Mouse (Mus musculus) T-helper 2 cell (primary cell): ENCODE results near the gene Nectin2.

Experiments
- in situ Hi-C: fragments of 300-600 bp; cut with MboI, MseI; formaldehyde crosslinking; loops from one replicate; pipeline ENCODE4 v1.15.1; 2025; ENCODE audit warnings: high pct_unique_total_duplicates

The Nectin2 gene

GRCm38 (mm10) chr7:19713196-19713595 lies 37.1 kb downstream of the Nectin2 start:
- in situ Hi-C loops: loop anchor here (5.0 kb wide), 2 partner anchors 46 to 576 kb away; partner anchors contain the start of gene Clptm1

- in situ Hi-C loops: loop anchor here (5.0 kb wide), 2 partner anchors 45 to 575 kb away; partner anchors contain the start of gene Clptm1
These were observed 37.9 kb downstream of the Nectin2 start for GRCm38 (mm10) chr7:19712414-19712813.

GRCm38 (mm10) chr7:19710650-19711049 lies 39.6 kb downstream of the Nectin2 start:
- in situ Hi-C loops: loop anchor here (5.0 kb wide), 2 partner anchors 43 to 573 kb away; partner anchors contain the start of gene Clptm1

- in situ Hi-C loops: no loop called here
These were observed 45.0 kb downstream of the Nectin2 start for GRCm38 (mm10) chr7:19705271-19705670.

- in situ Hi-C loops: no loop called here
These were observed 45.8 kb downstream of the Nectin2 start for GRCm38 (mm10) chr7:19704475-19704874.

- in situ Hi-C loops: no loop called here
These were observed 47.3 kb downstream of the Nectin2 start for GRCm38 (mm10) chr7:19702859-19703555.

GRCm38 (mm10) chr7:19701069-19701761 lies 49.1 kb downstream of the Nectin2 start:
- in situ Hi-C loops: no loop called here

- in situ Hi-C loops: no loop called here
These were observed 49.8 kb downstream of the Nectin2 start for GRCm38 (mm10) chr7:19700299-19701068.

GRCm38 (mm10) chr7:19699827-19700148 lies 50.5 kb downstream of the Nectin2 start:
- in situ Hi-C loops: no loop called here

GRCm38 (mm10) chr7:19698907-19699826 lies 51.1 kb downstream of the Nectin2 start, which contains the start of gene Apoe:
Apoe (minus strand) TSS chr7:19699188.
- in situ Hi-C loops: no loop called here

GRCm38 (mm10) chr7:19697949-19698906 lies 52.1 kb downstream of the Nectin2 start:
- in situ Hi-C loops: no loop called here

GRCm38 (mm10) chr7:19696336-19696873 lies 53.9 kb downstream of the Nectin2 start:
- in situ Hi-C loops: no loop called here

GRCm38 (mm10) chr7:19695881-19696280 lies 54.4 kb downstream of the Nectin2 start:
- in situ Hi-C loops: no loop called here

- in situ Hi-C loops: no loop called here
These were observed 55.1 kb downstream of the Nectin2 start for GRCm38 (mm10) chr7:19695213-19695594.

- in situ Hi-C loops: no loop called here
These were observed 55.7 kb downstream of the Nectin2 start for GRCm38 (mm10) chr7:19694336-19695212.

- in situ Hi-C loops: no loop called here
These were observed 56.9 kb downstream of the Nectin2 start for GRCm38 (mm10) chr7:19693421-19693820.

- in situ Hi-C loops: no loop called here
These were observed 58.1 kb downstream of the Nectin2 start, which contains the start of gene Apoc1 for GRCm38 (mm10) chr7:19691873-19692865. Apoc1 (minus strand) TSS chr7:19692660.
